Mouse (Mus musculus) left cerebral cortex, adult 11 months (tissue): ENCODE data around the gene Zc4h2.

Source experiments
- DNase-seq: peaks from one replicate; pipeline ENCODE4 v3.0.0; 2022; ENCODE audit warnings: low spot score

The Zc4h2 gene

DNA sequence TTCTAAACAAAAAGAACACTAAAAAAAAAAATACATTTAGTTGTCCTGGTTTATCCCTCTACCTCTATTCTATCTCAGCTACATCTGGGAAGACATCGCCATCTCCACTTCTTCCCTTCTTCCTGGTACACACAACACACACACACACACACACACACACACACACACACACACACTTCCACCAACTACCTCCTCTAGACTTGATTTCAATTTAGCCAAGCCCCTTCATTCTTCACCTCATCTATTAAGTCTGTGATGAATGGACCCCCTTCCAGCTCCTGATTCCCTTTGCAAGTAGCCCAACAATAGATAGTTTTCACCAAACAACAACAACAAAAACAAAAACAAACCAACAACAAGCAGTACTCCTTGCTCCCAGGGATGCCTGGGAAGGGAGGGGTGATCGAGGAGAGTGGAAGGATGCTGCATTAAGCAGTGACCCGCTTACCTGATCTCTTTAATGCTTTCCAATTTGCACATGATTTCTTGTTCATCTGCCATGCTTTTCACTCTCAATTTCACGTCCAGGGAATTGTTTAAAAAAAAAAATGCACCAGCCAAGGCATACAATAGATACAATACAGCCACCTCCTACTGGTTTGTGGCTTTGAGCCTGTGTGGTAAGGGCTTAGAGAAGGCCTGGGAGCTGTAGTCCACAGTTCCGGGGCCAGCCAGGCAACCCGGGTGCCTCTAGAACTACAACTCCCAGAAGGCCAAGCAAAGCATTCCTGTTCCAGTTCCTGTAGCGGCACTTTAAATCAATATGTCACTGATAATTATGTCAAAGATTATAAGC is at the start of gene Zc4h2:
Gene Zc4h2 (minus strand): TSS at position 706 of the 796 bp plus-strand sequence.
- peak; percentile 77 for DNase-seq

DNA sequence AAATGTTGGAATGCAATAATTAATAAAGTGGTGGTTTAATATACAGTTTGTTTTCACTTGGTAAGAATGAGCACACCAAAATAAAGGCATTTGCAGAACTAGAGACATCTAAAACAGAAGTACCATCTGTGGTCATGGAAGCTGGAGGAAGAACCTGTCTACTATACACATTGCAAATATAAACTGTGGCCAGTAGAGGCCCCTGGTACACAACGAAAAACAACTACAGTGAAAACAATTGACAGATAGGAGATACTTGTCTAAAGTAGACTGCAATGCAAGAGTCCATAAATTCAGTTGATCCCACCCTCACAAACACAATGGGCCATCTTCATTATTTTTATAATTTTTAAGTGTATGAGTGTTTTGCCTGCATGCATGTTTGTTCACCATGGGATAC is 28.8 kb upstream of the Zc4h2 start:
- DNase-seq = no peak

DNA sequence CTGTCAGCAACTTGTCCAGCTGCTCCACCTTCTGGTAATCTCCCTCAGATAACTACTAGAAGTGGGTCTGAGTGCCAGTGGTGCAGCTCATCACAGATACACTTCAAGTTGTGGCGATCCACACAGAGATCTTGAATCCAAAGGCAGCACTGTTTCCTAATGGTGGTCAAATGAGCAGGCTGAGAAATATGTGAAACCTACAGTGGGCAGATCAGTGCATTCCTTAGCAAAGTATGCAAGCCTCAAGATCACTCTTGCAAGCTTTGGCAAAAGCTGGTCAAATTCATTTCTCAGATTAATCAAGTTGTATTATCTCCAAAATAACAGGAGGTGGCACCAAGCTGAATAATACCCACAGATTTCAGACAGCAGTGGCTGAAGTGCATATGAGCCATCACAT is 23.9 kb upstream of the Zc4h2 start:
- DNase-seq = no peak

DNA sequence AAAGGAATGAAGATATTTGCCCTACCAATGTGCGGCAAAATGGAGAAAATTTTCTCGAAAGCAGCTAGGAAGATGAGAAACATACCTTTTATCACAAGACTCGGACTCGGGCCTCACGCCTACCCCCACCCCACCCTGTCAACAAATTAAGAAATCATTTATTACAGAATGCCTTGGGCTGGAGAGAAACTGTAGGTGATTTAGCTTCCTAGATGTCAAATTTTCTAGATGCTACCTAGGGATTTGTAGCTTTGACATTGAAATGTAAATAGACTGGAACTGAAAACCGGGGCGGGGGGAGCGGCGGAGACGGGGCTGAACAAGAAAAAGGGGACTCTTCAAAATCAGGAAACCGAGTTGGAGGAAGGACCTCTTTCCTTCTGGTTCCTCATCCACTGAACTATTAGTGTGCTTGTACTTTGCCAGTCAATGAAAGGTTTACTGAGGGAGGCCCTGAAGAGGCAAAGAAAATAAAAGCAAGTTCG is 333 bp upstream of the Zc4h2 start:
- no peak for DNase-seq

DNA sequence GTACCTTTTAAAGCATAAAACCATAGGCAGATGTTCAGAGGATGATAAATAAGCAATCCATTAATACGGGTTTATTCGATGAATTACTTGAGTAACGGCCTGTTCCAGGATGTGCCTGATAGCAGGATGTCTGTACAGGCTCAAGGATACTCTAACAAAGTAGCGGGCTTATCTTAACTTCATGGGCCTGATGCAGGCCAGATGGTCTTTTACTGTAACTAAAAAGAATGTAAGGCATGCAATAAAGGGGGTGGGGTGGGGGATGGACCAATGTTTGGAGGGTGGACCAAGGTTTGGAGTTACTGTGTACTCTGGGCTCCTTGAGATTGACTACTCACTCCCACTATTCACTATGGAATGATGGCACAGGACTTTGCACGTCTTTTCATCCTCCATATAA is 57.7 kb downstream of the Zc4h2 start:
- DNase-seq = no peak
